Mouse (Mus musculus): ENCODE results near the gene Araf.

DNA sequence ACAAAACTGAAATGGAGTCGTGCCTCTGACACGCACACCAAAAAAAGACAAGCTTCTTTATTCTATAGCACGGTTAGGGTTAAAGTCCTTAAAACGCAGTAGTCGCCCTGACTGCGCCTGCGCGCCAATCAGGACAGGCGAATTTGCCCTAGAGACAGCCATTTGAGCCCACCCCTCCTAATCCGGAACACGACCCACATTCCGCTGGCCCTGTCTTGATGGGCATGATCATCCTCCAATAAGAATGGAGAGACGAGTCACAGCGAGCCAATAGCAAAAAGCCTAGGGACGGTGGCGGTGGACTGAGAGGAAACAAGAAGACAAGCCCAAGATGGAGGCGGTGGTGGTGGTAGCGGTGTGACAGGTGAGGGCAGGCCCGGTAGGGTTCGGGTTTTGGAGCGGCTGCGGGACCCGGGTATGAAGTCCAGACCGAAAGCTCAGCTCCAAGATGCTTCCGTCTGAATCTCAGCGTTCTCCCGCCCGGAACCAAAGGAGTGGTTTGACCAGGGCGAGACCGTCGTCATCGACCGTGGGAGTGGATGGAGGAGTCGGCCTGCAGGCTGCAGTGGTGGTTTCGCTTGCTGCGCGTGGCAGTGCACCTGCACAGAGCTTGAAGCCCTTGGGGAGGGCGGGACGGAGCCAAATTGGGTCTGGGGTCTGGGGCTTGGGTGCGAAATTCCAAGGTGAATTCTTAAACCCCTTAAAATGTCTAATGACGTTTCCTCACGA lies 50.8 kb downstream of the Araf start:
- TF ChIP-seq CTCF (conservative IDR thresholded peaks at IDR 0.05; ENCODE audit: insufficient read depth, insufficient read length, low read depth, low read length) (no peak), POLR2A (IDR thresholded peaks at IDR 0.05; ENCODE audit: low read depth, low read length) (peak; percentile 70)
